Mouse (Mus musculus) CD8-positive naive resting alpha-beta T cell, adult 2 months (primary cell): Measurements from ENCODE around the gene Gm21637.
"Not testable (repeated sequence)": the region's sequence is repeated elsewhere in the genome, so short reads cannot be mapped to it uniquely, and the experiment has no call there.

Experiments used
- DNase-seq, 2 experiments: peaks; one replicate each; pipeline ENCODE4 v3.0.0; 2022; ENCODE audit warnings: low read depth in 2 of 2, low spot score in 2 of 2

Gene Gm21637

DNA sequence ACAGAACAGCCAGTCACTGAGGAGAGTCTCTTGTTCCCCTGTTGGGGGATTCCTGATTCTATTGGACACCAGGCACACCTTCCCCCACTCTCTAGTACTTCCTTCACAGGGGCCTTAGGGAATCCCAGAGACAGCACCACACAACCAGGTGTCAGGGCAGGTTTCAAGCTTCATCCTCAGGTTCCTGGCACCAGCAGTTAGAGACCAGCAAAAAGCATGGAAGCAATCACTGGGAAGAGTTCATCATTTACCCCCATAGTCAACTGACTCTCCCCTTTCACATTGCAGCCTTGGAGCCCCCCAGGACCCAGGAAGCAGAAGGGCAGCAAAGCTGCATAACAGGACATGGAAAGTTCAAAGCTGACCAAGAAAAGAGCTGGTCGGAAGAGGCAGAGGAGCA is at the start of gene Gm21637:
TSS of gene Gm21637 (plus strand) at position 301 of the 400 bp plus-strand sequence.
- not testable (repeated sequence) for DNase-seq
